22 mouse cellular contexts compared by ENCODE assay signal in genomic region chrX:140490203-140490602, GRCm38 (mm10).
"Had no signal": no experiment of that assay in that cellular context is flagged by ENCODE, and none has a peak within 500 bp of the region (broad histone marks: within the 10 kb centered on the region; RNA-seq: fewer than 3 reads in every experiment).

No protein-coding gene starts in this region.

- ATAC-seq: forebrain, embryonic 13.5 days; forebrain, embryonic 14.5 days; forebrain, embryonic 15.5 days; forebrain, embryonic 16.5 days; forebrain, postnatal 0 days had no signal

- DNase-seq: cerebellum, adult 2 months; cerebellum, adult 8-10 months; cerebellum, adult 9-10 months; cerebellum, adult 9-11 months; cerebellum, postnatal 10 days; cerebellum, postnatal 14 days; cerebellum, postnatal 25 days; cerebellum, postnatal 36 days; embryo, embryonic 11 days; forebrain, postnatal 0 days; gastrocnemius, adult 2 months; gastrocnemius, postnatal 10 days; gastrocnemius, postnatal 14 days; gastrocnemius, postnatal 25 days; gastrocnemius, postnatal 36 days; heart, adult 11 months; heart, adult 18-20 months; heart, adult 2 months had no signal
